Mouse (Mus musculus) heart, postnatal 4 days (tissue): ENCODE measurements around the gene Paqr8. TPM values are rescaled to one million over a fixed set of nuclear protein-coding genes. Genes with fewer than 3 reads are reported as not detected.
"Not testable (repeated sequence)": the region's sequence is repeated elsewhere in the genome, so short reads cannot be mapped to it uniquely, and the experiment has no call there.

Experiments used
- DNase-seq: peaks from one replicate; pipeline ENCODE4 v3.0.0; 2021
- total RNA-seq, 2 experiments: library from RNA; stranded (reverse); gene quantifications; 2 replicates each; pipeline ENCODE4 v1.2.3; 2021

Paqr8 gene
- total RNA-seq, 2 experiments from 2014 or later, result 2.4 TPM

- no peak for DNase-seq
These were observed 21.7 kb downstream of the Paqr8 start for GRCm38 (mm10) chr1:20912115-20912514.

DNA sequence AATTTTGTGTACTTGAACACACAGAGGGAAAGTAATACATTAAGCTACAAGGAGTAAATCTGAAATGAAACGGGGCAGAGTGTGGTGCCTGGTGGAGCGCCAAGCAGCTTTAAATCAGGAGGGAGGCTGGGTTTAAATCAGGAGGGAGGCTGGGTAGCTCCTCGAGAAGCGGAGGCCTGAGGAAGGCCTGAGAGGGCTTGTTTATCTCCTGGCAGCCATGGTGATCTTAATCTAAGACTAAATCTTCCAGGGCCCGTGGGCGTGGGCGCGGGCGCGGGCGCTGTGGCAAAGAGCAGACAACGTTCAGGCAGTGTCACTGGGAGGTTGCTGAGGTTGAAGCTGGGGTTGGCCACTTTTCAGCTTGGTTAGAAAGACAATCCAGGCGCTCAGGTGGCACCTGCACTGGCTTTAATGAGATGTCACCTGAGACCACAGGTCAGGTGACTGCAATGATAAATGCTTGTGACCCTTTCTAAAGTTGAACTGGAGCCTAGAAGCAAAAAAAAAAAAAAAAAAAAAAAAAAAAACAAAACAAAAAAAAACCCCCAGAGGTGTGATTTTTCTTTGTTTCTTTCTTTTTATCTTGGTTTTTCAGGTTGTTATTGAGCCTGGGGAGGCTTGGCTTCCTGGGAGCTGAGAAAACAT is 22.2 kb downstream of the Paqr8 start:
- no peak for DNase-seq

GRCm38 (mm10) chr1:20914769-20915168 is 24.4 kb downstream of the Paqr8 start:
- no peak for DNase-seq

- DNase-seq, result no peak
These were observed 25.2 kb downstream of the Paqr8 start for GRCm38 (mm10) chr1:20915608-20916007.

GRCm38 (mm10) chr1:20917496-20918050 is 27.2 kb downstream of the Paqr8 start:
- no peak for DNase-seq

GRCm38 (mm10) chr1:20919728-20920127 is 29.3 kb downstream of the Paqr8 start:
- DNase-seq, result no peak

DNA sequence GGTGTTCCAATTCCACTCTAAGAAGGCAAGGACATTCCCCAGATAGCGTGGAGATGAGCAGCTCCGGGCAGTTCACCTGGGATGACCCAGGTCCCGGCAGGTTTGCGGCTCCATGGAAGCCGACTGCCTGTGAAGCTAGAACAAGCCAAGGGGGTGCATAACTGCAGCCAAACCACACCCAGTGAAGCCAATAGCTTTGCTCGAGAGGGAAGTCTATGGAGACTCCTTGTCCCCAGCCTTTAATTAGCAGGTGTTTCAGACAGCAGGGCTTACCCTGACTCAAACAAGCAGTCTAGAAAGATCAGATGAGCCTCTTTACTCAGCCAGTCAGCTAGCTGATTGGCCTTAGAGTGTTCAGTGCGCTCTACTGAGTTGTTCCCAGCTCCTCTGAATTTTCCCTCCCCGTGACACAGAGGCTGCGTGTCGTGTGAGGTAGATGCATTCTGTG is 30.7 kb downstream of the Paqr8 start:
- peak; percentile 15 for DNase-seq

DNA sequence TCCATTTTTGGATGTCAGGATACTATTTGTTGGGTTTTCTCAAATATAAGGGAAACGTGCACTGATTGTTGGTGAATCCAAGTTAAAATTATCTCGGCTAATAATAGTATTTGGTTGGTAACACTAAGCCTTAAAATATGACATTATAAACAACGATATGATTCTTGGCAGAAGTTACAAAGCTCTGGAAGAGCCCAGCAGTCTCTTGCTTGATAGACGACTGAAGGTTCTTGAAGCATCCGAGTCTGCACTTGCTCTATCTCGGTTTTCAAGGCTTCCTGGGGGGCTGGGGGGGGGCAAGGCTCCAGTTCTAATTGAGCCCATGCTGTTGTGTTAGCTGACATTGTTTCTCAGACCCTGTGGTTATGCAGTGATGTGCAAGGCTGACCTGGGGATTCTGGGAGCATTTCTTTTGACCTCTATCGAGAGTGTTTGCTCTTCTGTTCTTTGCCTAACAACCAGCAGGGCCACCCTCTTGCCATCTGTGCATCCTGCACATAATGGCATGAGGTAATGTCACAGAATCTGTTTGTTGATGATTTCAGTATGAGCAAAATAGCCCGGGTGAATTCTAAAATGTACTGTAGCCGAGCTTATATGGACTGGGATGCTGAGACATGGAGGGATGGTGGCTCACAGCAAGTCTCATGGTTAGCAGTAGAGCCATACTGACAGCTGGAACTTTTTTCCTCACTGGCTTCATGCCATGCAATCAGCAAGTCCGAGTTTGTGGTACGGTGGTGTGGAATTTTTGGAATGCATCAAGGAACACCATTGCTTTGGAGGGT is 32.4 kb downstream of the Paqr8 start:
- peak; percentile 44 for DNase-seq

- not testable (repeated sequence) for DNase-seq
These were observed 34.9 kb downstream of the Paqr8 start for GRCm38 (mm10) chr1:20925324-20925723.

DNA sequence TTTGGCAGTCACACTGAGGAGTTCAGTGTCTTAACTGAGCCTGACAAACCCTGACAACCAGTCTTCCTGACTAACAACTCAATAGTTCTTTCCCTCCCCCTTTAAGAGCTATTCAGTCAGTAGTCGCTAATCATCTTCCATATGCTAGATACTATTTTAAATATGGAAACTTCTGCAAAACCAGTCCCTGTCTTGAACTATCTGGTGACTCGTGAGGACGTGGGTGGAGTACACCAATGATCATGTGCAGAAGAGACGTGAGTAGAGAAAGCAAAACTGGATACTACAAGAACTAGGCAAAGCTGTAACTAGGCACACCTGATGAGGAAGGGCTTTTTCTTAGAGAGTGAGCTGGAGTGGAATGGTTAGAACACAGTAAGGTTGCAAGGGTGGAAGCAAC is 35.5 kb downstream of the Paqr8 start:
- no peak for DNase-seq

- DNase-seq, result no peak
These were observed 36.0 kb downstream of the Paqr8 start for GRCm38 (mm10) chr1:20926376-20926775.

DNA sequence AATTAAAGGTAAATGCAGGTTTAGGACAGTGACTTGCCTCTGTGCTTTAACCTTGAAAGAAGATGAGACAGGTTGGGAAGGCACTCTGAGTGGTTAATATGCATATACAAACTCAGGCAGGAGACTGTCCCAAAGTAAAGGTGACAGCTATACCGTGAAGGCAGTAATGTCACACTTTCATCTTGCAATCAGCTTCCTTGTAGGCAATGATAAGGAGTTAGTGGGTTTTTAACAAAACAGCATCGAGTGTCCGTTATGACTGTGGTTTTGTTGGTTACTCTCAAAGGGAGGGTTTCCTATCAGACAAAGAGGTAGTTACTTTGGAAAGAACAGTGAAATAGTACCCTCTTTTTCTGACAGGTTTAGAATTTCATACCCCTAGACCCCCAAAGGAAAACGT is 38.1 kb downstream of the Paqr8 start:
- no peak for DNase-seq

DNA sequence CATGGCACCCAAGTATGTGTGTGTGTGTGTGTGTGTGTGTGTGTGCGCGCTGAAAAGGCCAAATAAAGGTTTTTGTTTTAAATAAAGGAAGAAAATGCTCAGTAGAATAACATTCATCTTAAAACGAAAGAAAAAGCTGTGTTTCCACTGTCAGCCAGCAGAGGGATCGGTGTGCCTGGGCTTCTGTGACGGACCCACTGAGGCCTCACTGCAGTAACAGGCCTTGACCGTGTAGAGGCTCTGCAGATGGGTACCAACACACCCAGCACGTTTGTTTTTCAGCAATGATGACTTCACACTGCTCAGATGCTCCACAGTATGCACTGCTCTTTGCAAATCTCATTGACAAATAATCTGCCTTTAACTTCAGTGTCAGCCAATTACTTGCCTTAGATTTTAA is 43.1 kb downstream of the Paqr8 start:
- peak; percentile 73 for DNase-seq

GRCm38 (mm10) chr1:20935106-20935505 is 44.7 kb downstream of the Paqr8 start:
- DNase-seq, result peak; percentile 85

- peak; percentile 73 for DNase-seq
These were observed 48.6 kb downstream of the Paqr8 start for GRCm38 (mm10) chr1:20939046-20939445.

DNA sequence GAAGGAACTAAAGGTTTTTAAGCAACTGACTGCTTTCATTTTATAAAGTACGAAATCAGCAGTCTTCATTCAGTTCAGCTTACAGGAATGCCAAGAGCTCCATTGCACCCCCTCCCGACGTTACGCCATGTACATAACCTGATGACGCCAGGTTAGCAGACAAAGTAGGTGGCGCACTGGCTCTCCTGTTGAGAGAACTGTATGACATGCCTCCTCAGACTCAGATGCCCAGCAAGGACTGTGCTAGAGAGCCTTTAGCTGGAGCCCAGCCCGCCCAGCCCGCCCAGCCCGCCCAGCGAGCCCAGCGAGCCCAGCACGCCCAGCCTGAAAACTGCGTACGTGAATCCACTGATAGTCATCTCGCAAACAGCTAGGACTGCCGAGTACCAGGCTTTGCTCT is 49.7 kb downstream of the Paqr8 start:
- DNase-seq, result peak; percentile 51

DNA sequence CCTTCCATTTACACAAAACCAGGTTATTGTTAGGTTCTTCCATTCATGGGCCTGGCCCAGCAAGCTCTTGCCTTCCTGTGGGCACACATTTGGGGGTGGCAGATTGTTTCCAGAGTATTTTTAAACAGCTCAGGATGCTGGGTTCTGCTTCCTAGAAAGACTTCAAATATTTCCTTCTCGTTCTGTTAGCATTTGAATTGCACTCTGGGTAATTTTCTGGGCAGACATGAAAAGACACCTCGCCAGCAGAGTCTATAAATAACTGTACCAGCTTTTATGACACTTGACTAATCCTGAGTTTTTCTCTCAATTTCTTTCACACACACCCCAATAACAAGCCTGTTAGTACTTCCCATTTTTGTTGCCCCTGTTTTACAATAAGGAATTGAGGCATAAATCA is 50.9 kb downstream of the Paqr8 start:
- DNase-seq, result no peak

GRCm38 (mm10) chr1:20941857-20942256 is 51.5 kb downstream of the Paqr8 start:
- DNase-seq, result no peak

DNA sequence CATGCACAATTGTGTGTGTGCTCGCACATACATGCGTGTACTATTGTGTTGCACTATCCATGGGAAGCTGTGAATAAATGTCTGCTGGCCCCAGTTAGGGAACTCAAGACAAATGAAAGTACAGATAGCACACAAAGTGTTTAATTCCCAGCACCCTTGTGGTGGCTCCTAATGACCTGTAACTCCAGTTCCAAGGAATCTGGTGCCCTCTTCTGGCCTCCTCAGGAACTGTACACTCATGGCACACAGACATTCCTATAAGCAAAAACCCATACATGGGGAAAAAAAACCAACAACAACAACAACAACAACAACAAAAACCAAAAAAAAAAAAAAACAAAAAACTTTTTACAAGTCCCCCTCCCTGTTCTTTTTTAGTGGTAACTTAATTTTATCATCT is 52.6 kb downstream of the Paqr8 start:
- DNase-seq, result no peak

GRCm38 (mm10) chr1:20951300-20951763 is 60.9 kb downstream of the Paqr8 start, which contains the start of gene Efhc1:
Gene Efhc1 (plus strand): TSS chr1:20951626.
- peak; percentile 96 for DNase-seq

DNA sequence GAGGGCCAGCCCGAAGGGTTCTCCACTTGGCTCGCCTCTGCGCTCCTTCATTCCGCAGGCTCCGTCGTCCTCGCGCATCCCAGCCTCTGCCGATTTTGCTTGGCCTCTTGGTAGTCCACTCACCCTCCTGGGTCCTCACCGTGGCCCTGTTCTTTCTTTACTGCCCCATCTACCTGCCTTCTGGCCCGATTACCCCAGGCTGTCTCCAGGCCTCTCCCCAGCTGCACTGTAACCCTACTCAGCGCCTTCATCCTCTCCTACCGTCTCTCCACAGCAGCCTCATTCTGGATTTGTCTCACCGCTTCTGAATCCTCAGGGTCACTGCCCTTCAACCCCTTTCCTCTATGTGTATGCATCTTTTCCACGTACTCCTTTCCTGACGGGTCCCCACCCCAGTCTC is 61.4 kb downstream of the Paqr8 start:
- no peak for DNase-seq

DNA sequence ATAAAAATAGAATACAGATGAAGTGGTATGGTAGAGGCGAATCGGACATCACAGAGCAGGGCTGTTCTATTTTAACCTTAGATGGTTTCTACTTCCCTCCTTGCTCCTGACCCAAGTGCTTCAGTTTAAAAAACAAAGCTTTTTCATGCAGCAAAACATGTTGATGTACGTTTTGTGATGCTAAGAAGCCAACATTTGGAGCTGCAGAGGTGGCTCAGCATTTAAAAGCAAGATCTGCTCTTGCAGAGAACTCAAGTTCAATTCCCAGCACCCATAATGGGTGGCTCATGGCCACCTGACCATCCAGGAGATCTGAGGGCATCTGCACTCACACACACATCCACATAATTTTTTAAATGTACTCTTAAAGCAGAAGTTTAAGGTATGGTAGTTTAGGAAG is 64.5 kb downstream of the Paqr8 start:
- DNase-seq, result no peak

GRCm38 (mm10) chr1:20969642-20970041 is 79.2 kb downstream of the Paqr8 start:
- no peak for DNase-seq

DNA sequence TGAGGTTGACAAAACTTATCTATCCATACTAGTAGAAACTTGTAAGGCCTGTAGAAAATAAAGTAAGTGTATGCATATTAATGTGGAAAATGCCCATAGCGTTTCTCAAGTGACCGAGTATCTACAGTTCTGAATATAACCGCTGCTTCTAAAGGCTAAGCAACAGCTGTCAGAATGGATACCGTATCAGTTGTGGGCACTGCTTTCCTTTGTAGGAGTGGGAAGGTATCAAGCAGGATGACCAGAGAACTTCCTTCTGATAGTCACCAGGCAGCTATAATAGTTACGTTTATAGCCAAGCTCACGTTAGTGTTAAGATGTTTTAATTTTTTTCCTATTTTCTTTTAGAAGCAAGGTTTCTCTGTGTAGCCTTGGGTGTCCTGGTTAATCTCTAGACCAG is 83.0 kb downstream of the Paqr8 start:
- DNase-seq, result no peak
